Mouse (Mus musculus): Measurements from ENCODE around the gene Wwc1.
A peak's percentile ranks its signal among the peaks of the same experiment; 100 is the strongest.
"Not testable (repeated sequence)": the region's sequence is repeated elsewhere in the genome, so short reads cannot be mapped to it uniquely, and the experiment has no call there.

The Wwc1 gene

DNA sequence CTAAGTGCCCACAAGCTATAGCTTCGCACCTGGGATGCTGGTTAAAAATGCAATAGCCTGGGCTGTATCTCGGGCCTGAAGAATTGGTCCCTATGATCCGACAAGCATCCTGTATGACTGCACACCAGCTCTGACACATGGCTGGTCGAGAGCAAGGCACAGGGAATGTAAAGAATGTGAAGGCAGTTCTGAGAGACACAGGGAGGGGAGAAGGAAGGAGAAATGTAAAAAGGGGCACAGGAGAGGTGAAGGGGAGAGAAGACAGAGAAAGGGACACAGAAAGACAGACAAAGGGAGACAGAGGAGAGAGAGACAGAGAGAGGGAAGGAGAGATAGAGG is 101.8 kb downstream of the Wwc1 start:
- no peak for DNase-seq (ENCODE audit: low spot score)

DNA sequence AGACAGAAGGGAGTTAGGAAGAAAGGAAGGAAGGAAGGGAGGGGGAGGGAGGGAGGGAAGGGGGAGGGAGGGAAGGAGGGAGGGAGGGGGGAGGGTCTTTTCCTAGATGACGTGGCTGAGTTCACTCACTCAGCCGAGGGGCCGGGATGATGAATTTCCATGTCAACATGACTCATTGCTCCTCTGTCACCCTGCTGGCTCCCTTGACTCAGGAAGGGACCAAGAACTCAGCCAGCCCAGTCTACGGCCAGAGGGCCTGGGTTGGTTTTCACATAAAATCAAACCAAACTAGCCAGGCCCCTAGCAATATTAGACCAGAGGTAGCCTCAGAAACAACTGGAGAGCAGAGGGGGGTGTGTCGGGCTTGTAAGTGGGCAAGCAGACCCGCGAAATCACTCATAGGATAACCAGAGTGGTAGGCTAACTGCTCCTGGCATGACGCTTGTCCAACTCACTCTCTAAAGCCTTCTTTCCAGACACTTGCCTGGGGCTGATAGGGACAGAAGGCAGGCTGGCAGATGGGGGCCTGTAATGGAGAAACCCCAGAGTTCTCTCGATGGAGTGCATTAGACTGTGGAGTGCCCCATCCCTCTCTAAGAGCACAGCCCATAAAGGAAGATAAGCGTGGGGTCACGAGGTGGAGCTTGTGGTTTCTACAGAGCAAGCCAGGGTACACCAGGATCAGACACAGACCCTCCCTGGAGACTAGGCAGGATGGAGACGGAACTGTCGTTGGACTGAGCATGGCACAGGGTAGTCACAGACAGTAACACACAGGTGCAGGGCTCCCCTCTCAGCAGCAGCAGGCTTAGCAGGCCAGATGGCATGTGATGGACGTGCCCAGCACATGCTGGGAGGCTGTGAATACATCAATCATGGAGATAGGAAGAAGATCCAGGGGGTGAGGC is 102.4 kb downstream of the Wwc1 start:
- no peak for DNase-seq (ENCODE audit: low spot score)

DNA sequence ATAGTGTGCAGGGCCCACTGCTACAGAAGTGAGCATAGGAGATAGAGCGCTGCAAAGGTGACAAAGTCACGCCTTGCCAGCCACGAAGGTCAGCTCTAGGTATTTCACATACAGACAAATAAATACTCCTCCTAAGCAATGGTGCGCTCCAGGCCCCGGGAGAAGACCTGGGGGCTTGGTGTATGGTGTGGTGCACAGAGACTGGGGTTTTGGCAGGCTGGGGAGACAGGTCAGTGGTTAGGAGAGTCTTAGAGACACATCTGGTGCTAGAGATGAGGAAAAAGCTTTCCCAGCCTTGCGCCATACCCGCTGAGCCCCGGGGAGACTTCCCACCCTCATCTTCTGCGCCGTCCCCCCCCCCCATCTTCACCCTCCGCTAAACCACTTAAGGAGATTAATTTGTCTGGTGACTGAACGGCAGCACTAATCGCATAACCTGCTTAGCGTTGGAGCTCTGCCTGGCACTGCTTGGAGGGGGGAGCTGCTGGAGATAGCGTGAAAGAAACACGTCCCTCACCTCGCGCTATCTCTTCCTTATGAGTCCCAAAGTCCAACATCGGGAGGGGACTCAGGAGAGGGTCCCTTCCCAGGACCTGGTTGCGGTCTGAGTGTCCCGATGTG is 106.6 kb downstream of the Wwc1 start:
- no peak for DNase-seq (ENCODE audit: low spot score)

DNA sequence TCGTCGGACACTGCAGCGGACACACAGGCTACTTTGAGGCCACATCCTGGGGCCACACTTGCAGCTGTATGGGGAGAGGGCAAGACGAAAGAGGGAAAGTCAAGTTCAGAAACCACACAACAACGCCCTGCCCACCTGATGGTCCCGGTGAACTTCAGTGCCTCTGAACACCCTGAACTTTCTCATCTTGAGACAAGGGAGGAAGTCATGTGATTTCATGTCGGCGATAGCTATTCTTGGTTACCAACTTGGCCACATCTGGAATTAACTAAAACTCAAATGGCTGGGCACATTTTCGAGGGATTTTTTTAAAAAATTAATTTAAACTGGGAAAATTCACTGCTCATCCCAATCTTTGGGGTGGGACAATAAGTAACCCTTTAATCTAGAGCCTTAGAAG is 109.4 kb downstream of the Wwc1 start:
- DNase-seq (ENCODE audit: low spot score): no peak

DNA sequence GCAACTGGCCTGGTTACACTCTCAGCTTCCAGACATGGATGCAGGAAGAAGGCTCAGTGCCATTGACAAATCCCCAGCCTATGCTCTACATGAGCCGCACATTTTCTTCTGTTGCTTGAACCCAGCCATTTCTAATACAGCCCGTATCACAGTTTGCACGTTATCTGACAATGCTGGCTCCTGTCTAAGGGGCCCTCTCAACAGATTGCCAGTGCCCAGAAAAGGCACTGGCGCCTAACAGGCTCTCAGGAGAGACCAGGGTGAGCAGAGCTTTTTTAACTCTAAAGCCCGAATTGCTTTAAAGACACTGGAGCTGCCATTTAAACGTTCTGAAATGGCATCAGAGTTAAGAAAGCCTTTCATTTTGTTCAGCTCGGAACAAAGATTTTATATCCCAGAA is 114.2 kb downstream of the Wwc1 start:
- DNase-seq (ENCODE audit: low spot score): no peak

DNA sequence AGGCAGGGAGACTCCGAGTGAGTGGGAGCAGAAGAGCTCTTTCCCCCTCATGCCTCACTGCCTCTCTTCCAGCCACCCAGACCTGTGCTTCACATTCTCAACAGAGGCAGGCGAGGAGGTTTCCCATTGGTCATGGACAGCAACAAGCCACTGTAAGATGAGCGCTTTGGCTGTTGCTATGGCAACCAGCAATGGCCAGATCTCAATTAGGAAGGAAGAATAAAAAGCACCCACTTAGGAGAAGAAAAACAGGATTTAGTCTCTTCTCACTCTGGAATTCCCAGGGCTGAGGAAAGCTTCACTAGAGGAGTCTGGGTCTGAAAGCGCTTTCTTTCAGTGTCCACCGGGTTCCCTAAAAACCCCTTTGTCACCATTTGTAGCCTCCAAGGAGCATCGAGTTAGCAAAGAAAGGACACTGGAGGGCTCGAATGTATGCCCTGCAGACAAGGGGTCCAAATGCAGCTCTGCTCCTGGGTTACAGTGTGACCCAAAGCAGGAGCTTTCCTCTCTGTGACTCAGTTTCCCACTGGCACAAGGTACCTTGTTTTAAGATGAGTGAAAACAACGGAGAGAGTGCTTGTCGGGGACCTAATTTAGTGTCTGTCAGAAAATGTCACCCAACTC is 115.2 kb downstream of the Wwc1 start:
- no peak for DNase-seq (ENCODE audit: low spot score)

DNA sequence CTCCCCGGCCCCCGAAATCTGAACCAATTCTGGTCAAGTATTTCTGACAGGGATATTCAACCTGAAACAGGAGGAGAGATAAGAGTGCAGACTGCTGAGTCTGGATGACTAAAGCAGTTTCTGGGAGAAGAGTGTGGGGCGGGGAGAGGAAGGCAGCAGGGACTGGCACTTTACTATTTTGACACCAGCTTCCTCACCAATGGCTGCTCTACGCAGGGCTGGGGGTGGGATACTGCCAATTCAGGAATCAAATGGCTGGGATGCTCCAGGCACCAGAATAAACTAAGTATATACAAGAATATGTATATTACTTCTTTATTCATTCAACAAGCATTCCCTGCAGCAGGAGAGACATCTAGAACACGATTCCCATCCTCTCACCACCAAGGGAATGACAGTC is 116.7 kb downstream of the Wwc1 start:
- no peak for DNase-seq (ENCODE audit: low spot score)

DNA sequence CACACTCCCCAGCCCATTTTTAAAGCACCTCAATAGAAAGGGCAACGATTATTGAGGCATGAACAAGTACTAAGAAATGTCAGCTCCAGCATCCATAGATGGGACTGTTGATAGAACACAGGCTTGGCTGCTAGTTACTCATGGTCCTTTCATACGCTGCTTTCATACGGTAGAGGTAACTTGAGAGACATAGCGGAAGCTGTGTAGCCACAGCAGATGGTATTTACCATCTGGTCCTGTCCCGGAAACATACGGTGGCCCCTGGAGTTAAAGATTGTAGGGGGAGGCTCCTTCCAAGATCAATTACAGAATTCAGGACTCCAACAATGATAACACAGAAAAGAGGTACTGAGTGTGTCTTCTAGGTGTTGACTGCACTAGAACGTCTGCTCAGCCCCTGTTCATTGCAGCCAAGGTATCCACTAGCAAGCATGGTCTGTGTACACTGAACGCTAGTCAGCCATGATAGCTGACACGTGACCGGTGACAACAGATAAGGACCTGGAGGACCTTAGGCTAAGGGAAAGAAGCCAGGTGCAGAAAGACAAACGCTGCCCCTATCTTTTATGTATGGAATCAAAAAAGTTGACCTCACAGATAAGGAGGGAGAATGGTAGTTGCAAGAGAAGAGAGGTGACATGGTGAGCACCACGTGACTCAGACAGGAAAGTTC is 122.8 kb downstream of the Wwc1 start:
- no peak for DNase-seq (ENCODE audit: low spot score)

DNA sequence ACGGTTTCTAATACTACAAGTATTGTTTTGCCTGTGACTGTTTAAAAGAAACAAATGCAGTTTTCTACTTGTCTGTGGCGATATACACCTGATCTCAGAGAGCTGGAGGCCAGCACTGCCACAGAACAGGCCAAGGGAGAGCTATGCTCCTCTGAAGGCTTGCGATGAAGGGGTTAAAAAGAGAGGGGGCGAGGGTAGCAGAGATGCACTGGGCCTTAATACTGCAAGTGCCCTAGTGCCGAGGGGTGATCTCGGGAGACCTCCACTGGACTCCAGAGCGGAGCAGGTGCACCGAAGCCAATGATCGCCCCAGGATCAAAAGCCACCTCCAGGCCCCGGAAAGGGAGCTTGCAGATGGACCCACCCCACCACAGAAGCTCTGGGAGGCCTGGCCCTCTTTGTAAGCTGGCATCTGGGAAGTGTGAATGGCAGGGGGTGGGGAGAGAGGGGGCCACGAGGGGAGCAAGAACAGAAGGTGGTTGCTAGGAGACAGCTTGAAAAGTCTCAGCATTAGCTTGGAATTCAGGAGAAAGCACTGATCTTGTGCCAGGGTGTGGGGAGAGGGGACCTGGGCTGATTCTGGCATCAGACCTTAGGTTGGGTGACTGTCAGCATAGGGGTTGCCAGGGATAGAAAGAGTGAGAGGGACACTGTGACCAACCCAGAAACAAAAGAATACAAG is 123.8 kb downstream of the Wwc1 start:
- no peak for DNase-seq (ENCODE audit: low spot score)

DNA sequence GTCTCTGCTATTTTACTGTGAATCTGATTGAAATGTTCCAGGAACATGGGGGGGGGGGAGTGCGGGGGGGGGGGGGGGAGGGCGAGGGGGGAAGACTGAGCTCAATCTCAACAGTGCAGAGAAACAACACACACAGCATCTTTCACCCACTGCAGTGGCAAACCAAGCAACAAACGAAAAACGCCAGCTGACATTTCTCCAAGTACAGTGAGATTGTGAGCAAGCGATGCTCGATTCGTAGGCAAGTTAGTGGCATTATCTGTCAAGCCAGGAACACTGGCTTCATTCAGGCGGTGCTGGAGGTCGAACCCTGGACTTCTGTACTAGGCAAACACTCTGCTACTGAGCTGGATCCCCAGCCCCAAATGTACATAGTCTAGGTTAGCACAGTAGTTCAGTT is 124.8 kb downstream of the Wwc1 start:
- DNase-seq (ENCODE audit: low spot score): no peak

DNA sequence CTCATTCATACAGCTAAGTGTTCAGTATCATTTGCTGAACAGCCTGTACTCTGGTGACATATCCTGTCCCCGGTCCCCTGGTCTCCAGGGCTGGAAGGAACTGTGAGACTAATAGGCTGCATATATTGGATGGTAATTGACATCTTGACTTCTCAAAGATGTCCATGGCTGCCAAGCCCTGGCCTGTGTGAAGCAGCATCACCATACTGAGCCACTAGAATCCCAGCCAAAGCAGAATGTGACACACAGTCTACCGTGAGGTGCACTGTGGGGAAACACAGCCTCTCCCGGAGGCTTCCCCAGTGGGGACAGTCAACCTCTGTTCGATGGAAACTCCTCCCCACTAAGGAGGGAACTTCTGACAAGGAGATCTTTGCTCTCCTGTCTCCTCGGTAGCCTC is 125.4 kb downstream of the Wwc1 start:
- DNase-seq (ENCODE audit: low spot score): no peak

DNA sequence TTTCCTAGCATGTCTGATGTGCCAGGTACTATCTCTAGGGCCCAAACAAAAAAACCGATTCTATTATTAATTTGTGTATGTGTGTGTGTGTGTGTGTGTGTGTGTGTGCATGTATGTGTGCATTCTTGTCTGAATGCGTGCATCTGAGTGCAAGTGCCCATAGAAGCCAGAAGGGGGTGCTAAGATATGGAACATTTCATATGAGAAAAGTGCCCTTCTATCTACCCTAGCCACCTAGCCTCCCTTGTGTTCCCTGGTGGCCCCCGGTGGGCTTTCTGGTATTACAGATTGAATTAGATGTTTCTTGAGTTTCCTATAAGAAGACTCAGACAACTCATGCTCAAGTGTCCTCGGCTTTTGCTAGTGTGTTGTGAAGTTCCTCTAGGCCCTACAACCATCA is 126.7 kb downstream of the Wwc1 start:
- DNase-seq (ENCODE audit: low spot score): no peak

DNA sequence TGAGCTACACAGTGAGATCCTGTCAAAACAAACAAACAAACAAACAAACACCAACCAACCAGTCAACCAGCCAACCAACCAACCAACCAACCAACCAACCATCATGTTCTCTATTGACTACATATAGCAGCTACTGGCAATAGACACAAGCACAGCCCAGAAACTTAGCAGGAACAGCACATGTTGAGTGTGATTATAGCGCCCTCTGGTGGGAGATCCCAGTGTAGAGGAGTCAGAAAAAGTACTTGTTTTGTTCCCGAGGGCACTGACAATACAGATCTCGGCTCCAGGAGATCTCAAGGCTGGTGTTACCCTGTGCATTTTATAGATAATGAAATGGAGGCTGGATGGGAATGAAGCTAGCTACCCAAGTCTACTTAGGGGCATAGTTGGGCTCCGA is 127.6 kb downstream of the Wwc1 start:
- peak; percentile 25 for DNase-seq (ENCODE audit: low spot score)

DNA sequence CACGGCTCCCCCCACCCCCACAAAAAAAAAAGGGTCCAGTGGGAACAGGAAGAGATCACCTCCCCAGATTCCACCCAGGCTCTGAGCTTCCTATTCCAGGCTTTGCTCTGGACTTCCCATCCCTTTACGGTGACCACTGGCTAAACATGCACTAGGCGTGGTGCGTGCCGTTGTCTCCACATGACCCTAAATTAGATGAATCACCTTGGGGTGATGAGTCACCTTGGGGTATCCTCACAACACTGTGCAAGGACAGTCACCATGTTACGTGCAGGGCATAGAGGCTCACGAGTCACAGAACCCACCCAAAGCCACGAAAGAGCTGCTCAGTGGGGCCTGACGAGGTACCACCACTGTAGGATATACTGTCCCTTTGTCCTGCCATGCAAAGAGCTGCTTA is 136.0 kb downstream of the Wwc1 start:
- DNase-seq (ENCODE audit: low spot score): no peak

DNA sequence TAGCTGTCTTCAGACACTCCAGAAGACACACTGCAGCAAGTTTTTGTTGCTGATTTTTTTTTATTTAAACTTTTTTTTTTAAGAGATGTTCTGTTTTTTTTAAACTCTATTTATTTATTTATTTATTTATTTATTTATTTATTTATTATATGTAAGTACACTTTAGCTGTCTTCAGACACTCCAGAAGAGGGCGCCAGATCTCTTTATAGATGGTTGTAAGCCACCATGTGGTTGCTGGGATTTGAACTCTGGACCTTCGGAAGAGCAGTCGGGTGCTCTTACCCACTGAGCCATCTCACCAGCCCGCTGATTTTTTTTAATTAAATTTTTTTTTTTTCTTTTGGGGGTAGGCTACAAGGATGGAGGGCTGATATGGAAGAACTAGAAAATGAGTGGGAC is 137.8 kb downstream of the Wwc1 start:
- DNase-seq (ENCODE audit: low spot score): not testable (repeated sequence)

DNA sequence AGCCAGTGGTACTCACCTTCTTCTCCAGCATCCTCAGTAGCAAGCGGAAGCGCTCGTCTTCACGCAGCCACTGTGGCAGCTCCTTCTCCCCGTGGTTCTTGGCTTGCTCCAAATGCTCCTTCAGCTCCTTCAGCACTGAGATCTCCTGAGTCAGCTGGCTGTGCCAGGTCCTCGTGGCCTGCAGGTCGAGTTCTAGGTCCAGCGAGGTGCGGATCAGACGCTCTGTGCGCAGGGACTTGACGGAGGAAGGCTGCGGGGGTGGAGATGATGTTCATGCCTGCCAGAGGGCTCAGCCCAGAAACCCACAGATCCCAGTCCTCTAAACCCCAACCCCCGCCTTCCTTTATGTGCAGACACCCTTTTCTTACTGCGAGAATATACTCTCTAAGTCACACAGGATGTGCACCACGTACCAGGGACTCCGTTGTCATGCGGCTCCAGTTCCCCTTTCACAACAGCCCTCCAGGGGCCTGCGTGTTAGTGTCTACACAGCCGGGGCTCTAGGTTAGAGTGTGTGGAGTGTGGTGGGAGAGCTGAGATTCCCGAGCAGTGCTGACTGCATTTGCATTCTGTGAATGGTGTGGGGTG is 138.5 kb downstream of the Wwc1 start:
- no peak for DNase-seq (ENCODE audit: low spot score)

DNA sequence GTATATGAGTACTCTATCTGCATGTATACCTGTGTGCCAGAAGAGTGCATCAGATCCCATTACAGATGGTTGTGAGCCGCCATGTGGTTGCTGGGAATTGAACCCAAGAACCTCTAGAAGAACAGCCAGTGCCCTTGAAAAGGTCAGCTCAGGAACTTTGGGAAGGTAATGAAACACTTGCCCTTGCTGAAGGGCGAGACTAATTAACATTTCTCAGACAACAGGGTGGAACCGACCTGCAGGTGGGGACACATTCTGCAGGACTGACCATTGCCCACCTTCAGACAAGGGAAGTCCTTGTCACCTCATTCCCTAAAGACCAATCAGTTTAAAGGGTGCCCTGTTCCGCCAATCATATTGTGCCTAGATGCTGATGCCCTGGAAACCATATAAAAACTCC is 139.5 kb downstream of the Wwc1 start:
- not testable (repeated sequence) for DNase-seq (ENCODE audit: low spot score)

DNA sequence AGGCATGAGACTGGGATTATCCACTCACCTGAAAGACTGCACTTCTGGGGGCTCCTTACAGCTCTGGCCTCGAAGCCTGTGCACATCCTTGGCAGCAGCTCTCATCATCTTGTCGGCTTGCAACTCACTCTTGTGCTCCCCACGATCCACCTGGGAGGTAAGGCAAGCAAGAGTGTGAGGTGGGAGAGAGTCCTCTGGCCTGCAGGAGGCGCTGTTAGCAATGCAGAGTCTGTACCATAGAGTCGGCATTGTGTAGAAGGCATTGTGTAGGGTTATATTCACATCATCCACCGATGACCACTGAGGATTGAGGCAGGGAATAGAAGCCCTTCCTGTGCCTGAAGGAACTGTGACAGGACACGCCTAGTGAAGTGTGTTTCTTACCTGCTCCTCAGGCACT is 140.0 kb downstream of the Wwc1 start:
- DNase-seq (ENCODE audit: low spot score): no peak

DNA sequence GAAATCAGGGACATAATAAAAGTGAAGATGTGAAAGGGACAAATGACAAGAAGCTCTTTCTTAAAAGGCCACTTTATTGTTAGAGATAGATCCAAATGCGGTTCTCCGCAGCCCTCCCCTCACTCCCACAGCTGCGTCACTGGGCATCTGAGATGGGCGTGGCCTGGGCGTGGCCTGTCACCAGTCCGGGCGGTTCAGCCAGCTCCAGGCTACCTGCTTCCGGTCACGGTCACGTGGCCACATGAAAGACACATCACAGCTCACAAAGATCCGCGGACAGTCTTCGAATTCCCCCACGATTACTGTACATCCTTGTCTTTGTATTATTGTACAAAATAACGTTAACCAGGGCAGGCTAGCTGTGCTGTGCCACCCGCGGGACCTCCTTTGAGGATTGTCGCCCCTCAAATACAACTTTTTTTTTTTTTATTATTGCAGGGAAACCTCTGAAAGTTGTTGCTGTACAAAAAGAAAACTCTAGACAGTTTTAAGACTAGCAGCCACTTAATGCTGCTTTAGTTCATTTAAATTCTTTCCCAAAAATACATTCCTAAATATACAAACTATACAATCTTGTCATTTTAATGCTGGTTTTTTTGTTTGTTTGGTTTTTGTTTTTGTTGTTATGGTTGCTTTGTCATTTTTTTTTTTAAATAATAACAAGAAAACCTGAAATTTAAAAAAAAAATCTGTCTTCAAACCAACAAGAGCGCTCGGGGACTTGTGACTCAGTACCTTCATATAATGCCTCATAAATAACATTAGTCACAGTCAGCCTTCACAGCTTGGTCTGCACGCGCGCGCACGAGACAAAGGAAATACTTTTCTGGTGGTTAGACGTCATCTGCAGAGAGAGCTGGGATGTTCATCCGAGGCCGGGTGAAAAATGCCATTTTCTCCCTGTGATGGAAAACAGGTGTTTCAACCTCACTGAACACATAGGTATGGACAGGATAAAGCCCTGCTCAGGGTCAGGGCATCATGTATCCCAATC is 141.7 kb downstream of the Wwc1 start:
- peak; percentile 78 for DNase-seq (ENCODE audit: low spot score)

All from spleen, adult 12 weeks (tissue).